Mouse (Mus musculus) embryonic fibroblast, embryonic 13.5 days (primary cell): ENCODE results near the gene BC049762.

ENCODE experiments used
- CTCF ChIP-seq: IDR thresholded peaks from 2 replicates; pipeline ENCODE4 v1.5.1; 2011; ENCODE audit warnings: mild to moderate bottlenecking, control low read depth, low read length, moderate library complexity, borderline replicate concordance; ENCODE audit not compliant: insufficient read depth
- POLR2A ChIP-seq: IDR thresholded peaks from 2 replicates; pipeline ENCODE4 v1.6.1; 2011; ENCODE audit warnings: low read depth, mild to moderate bottlenecking, control low read depth, low read length, moderate library complexity

GRCm38 (mm10) chr11:51207758-51208157 is 55.1 kb downstream of the BC049762 start:
- no peak for TF ChIP-seq POLR2A
- no peak for TF ChIP-seq CTCF
